Mouse (Mus musculus): ENCODE measurements around the gene Dennd4a. TPM values are rescaled to one million over a fixed set of nuclear protein-coding genes. Genes with fewer than 3 reads are reported as not detected.

The Dennd4a gene
- polyA plus RNA-seq, 1 experiment from 2014 or later, result 10.3 TPM

DNA sequence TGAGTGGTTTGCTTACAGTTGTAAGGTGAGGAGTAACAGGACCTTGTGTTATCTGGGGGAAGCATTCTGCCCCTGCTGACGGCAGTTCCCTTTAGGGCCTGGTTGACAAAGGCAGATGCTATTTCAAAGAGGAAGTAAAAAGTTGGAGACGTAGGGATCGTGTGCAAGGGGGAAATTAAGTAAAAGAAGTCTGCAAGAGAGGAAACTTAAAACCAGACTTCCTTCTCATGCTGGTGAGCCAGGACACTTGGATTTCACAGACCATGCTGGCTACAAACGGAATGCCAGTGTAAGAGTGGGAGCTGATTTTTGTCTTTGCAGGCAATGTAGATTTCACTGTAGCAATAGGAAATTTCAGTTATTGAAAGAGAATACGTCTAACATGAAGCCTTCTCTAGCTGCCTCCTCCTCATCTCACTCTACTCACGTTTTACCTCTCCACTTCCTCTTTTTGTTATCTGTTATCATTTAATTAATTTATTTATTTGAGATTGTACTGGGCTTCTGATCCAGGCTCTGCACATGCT is 19.0 kb downstream of the Dennd4a start:
- Histone ChIP-seq H3K36me3 (no peaks in the 10 kb centered on the region), H3K9ac (no peak overlapping the region), H3K27ac (no peak overlapping the region), H3K4me2 (replicated peaks) (no peak overlapping the region), H3K9me3 (replicated peaks) (no peaks in the 10 kb centered on the region), H3K4me1 (no peaks in the 10 kb centered on the region), H3K4me3 (no peak overlapping the region), H3K27me3 (no peaks in the 10 kb centered on the region)
- no peak for ATAC-seq (ENCODE audit: low FRiP score)
- 66% methylated on average over 6 of the region's 6 CpGs for WGBS

DNA sequence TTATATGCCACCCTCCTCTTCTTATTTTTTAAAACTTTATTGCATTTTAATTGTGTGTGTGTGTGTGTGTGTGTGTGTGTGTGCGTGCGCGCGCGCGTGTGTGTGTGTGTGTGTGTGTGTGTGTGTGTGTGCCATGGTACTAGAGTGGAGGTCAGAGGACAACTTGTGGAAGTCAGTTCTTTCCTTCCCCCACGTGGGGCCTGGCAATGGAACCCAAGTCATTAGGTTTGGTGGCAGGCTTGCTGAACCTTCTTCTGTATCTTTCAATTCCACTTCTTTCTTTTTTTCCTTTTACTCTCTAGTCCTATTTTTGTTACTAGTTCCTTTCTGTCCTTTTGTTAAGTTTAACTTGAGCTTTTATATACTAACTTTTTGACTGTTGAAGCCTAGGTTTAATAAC is 19.5 kb downstream of the Dennd4a start:
- no peak overlapping the region for H3K4me2 ChIP-seq (replicated peaks)
- H3K9ac ChIP-seq, result no peak overlapping the region
- no peaks in the 10 kb centered on the region for H3K36me3 ChIP-seq
- H3K9me3 ChIP-seq (replicated peaks), result no peaks in the 10 kb centered on the region
- WGBS, result 90% methylated on average over 7 of the region's 7 CpGs
- no peak for ATAC-seq (ENCODE audit: low FRiP score)
- no peaks in the 10 kb centered on the region for H3K27me3 ChIP-seq
- H3K4me3 ChIP-seq, result no peak overlapping the region
- H3K27ac ChIP-seq, result no peak overlapping the region
- H3K4me1 ChIP-seq, result no peaks in the 10 kb centered on the region

- H3K4me2 ChIP-seq (replicated peaks), result no peak overlapping the region
- H3K36me3 ChIP-seq, result no peaks in the 10 kb centered on the region
- H3K27ac ChIP-seq, result no peak overlapping the region
- WGBS, result 97% methylated on average over 2 of the region's 2 CpGs
- H3K4me3 ChIP-seq, result no peak overlapping the region
- no peaks in the 10 kb centered on the region for H3K4me1 ChIP-seq
- no peaks in the 10 kb centered on the region for H3K9me3 ChIP-seq (replicated peaks)
- no peaks in the 10 kb centered on the region for H3K27me3 ChIP-seq
- no peak for ATAC-seq (ENCODE audit: low FRiP score)
- H3K9ac ChIP-seq, result no peak overlapping the region
Measured at GRCm38 (mm10) chr9:64831760-64832159, 20.6 kb downstream of the Dennd4a start.

DNA sequence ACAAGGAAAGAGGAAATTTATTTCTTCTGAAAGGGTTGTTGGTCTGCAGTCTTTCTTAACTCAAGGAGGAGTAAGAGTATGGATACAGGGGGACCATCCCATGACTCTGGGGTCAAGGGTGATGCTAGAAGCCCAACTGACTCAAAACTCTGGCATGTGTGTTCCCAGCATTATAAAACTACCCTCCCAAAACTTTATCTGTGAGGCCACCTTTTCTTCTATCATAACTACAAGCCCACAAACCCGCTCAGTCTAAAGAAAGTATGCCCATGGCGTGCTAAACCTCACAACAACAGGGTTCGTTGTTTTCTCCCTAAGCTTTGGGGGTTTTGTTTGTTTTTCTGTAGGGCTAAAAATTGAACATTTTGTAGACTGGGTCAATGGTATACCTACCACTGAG is 23.3 kb downstream of the Dennd4a start:
- no peak overlapping the region for H3K4me3 ChIP-seq
- ATAC-seq (ENCODE audit: low FRiP score), result no peak
- H3K27ac ChIP-seq, result no peak overlapping the region
- H3K27me3 ChIP-seq, result no peaks in the 10 kb centered on the region
- H3K9me3 ChIP-seq (replicated peaks), result no peaks in the 10 kb centered on the region
- H3K9ac ChIP-seq, result no peak overlapping the region
- no peak overlapping the region for H3K4me2 ChIP-seq (replicated peaks)
- no peaks in the 10 kb centered on the region for H3K4me1 ChIP-seq
- H3K36me3 ChIP-seq, result no peaks in the 10 kb centered on the region
- WGBS, result 92% methylated on average over 3 of the region's 3 CpGs

DNA sequence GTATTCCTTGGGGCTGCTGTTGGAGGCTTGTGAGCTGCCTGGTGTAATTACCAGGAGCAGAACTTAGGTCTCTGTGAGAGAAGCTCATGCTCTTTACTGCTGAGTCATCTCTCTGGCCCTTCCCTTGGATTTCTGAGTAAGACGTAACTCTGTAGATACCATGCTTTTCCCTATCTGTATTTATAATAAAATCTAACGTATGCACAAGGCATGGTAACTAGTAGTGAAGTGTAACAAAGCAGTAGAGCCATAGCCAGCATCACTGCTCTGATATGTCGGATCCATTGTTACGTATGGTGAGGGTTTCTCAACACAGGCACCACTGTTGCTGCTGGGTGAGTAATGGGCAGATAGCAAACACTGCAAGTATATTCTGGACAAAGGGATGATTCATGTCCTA is 34.2 kb downstream of the Dennd4a start:
- H3K4me2 ChIP-seq (replicated peaks), result no peak overlapping the region
- no peaks in the 10 kb centered on the region for H3K4me1 ChIP-seq
- no peaks in the 10 kb centered on the region for H3K27me3 ChIP-seq
- no peak for ATAC-seq (ENCODE audit: low FRiP score)
- H3K27ac ChIP-seq, result no peak overlapping the region
- H3K4me3 ChIP-seq, result no peak overlapping the region
- H3K36me3 ChIP-seq, result 0 out of 2 replicates have a peak, but pooled peaks cover 7% of the 10 kb centered on the region
- WGBS, result 83% methylated on average over 4 of the region's 4 CpGs
- H3K9me3 ChIP-seq (replicated peaks), result no peaks in the 10 kb centered on the region
- no peak overlapping the region for H3K9ac ChIP-seq

GRCm38 (mm10) chr9:64849548-64849947 is 38.4 kb downstream of the Dennd4a start:
- Histone ChIP-seq H3K4me3 (no peak overlapping the region), H3K27ac (no peak overlapping the region), H3K4me1 (no peaks in the 10 kb centered on the region), H3K9me3 (replicated peaks) (no peaks in the 10 kb centered on the region), H3K27me3 (no peaks in the 10 kb centered on the region), H3K9ac (no peak overlapping the region), H3K36me3 (peaks cover 7% of the 10 kb centered on the region; the same call in 1 of the 2 replicates), H3K4me2 (replicated peaks) (no peak overlapping the region)
- no peak for ATAC-seq (ENCODE audit: low FRiP score)
- 83% methylated on average over 1 of the region's 1 CpGs for WGBS

DNA sequence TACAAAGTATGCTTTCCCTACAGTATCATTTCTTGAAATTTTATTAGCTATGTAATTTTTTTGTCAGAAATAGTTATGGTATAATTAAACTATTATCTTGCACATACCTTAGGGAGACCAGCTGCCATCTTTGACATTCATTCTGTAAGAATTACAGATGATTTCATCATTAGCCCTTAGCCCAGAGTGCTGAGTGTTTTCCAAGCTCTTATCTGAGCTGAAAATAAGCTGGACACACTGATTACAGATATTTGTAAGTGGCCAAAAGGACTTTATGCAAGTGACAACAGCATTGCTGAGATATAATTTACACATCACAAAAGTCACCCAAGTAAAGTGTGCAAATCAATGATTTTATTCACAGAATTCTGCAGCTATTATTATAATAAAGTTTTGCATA is 48.9 kb downstream of the Dennd4a start:
- H3K4me1 ChIP-seq, result no peaks in the 10 kb centered on the region
- no peak overlapping the region for H3K27ac ChIP-seq
- H3K4me3 ChIP-seq, result no peak overlapping the region
- no peak overlapping the region for H3K4me2 ChIP-seq (replicated peaks)
- no peaks in the 10 kb centered on the region for H3K27me3 ChIP-seq
- H3K9ac ChIP-seq, result no peak overlapping the region
- no peaks in the 10 kb centered on the region for H3K9me3 ChIP-seq (replicated peaks)
- peaks cover 10% of the 10 kb centered on the region for H3K36me3 ChIP-seq
- ATAC-seq (ENCODE audit: low FRiP score), result no peak

- Histone ChIP-seq H3K9me3 (replicated peaks) (no peaks in the 10 kb centered on the region), H3K4me1 (no peaks in the 10 kb centered on the region), H3K4me2 (replicated peaks) (no peak overlapping the region), H3K36me3 (peaks cover 10% of the 10 kb centered on the region), H3K9ac (no peak overlapping the region), H3K27me3 (no peaks in the 10 kb centered on the region), H3K27ac (no peak overlapping the region), H3K4me3 (no peak overlapping the region)
- ATAC-seq (ENCODE audit: low FRiP score), result no peak
- 86% methylated on average over 2 of the region's 2 CpGs for WGBS
Measured at GRCm38 (mm10) chr9:64862687-64863086, 51.5 kb downstream of the Dennd4a start.

DNA sequence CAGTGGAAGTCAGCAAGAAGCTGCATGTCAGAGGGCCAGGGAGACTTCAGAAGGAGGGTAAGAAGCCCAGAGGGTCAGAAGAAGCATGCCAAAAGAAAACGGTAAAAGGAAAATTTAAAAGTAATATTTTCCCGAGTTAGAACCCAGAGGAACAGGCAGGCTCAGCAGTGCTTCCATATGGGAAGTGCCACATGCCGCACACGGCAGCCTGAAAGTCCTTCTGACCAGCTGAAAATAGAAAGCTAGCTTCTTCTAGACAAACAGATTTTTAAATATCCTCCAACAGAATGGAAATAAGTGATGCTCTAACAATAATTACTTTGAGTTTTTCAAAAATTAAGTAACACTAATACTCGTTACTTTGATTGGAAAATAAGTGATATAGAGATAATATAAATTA is 74.9 kb downstream of the Dennd4a start:
- Histone ChIP-seq H3K27ac (no peak overlapping the region), H3K9ac (no peak overlapping the region), H3K4me3 (no peak overlapping the region), H3K27me3 (no peaks in the 10 kb centered on the region), H3K36me3 (peaks cover 8% of the 10 kb centered on the region; the same call in 1 of the 2 replicates), H3K4me1 (no peaks in the 10 kb centered on the region), H3K4me2 (replicated peaks) (no peak overlapping the region), H3K9me3 (replicated peaks) (no peaks in the 10 kb centered on the region)
- no peak for ATAC-seq (ENCODE audit: low FRiP score)
- WGBS, result 90% methylated on average over 5 of the region's 5 CpGs

DNA sequence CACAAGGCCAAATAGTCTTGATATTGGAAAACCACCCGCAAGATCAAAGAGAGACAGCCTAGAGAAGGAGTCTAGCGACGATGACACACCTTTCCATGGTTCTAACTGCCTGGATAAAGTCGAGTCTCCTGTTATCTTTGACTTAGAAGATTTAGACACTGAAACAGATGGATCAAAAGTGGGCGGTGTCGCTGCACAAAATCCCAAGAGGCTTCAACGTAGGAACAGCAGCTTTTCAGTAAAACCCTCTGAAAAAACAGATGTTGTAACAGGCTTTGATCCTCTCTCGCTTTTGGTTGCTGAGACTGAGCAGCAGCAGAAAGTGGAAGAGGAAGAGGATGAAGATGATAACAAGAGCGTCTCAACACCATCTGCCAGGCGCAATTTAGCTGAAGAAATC is 85.5 kb downstream of the Dennd4a start:
- Histone ChIP-seq H3K9me3 (replicated peaks) (no peaks in the 10 kb centered on the region), H3K27me3 (no peaks in the 10 kb centered on the region), H3K4me2 (replicated peaks) (no peak overlapping the region), H3K9ac (no peak overlapping the region), H3K27ac (no peak overlapping the region), H3K4me1 (no peaks in the 10 kb centered on the region), H3K36me3 (peaks cover 39% of the 10 kb centered on the region), H3K4me3 (no peak overlapping the region)
- ATAC-seq (ENCODE audit: low FRiP score), result no peak
- 86% methylated on average over 10 of the region's 10 CpGs for WGBS

- Histone ChIP-seq H3K9me3 (replicated peaks) (no peaks in the 10 kb centered on the region), H3K4me2 (replicated peaks) (no peak overlapping the region), H3K36me3 (peaks cover 30% of the 10 kb centered on the region), H3K9ac (no peak overlapping the region), H3K4me1 (no peaks in the 10 kb centered on the region), H3K4me3 (no peak overlapping the region), H3K27me3 (no peaks in the 10 kb centered on the region), H3K27ac (no peak overlapping the region)
- 53% methylated on average over 4 of the region's 4 CpGs for WGBS
- ATAC-seq (ENCODE audit: low FRiP score), result no peak
Measured at GRCm38 (mm10) chr9:64902866-64903265, 91.7 kb downstream of the Dennd4a start.

- no peaks in the 10 kb centered on the region for H3K4me1 ChIP-seq
- no peak overlapping the region for H3K4me3 ChIP-seq
- no peak overlapping the region for H3K27ac ChIP-seq
- no peak overlapping the region for H3K4me2 ChIP-seq (replicated peaks)
- H3K9me3 ChIP-seq (replicated peaks), result no peaks in the 10 kb centered on the region
- H3K36me3 ChIP-seq, result peaks cover 27% of the 10 kb centered on the region
- H3K9ac ChIP-seq, result no peak overlapping the region
- 74% methylated on average over 3 of the region's 3 CpGs for WGBS
- ATAC-seq (ENCODE audit: low FRiP score), result no peak
- H3K27me3 ChIP-seq, result no peaks in the 10 kb centered on the region
Measured at GRCm38 (mm10) chr9:64903386-64903785, 92.2 kb downstream of the Dennd4a start.

DNA sequence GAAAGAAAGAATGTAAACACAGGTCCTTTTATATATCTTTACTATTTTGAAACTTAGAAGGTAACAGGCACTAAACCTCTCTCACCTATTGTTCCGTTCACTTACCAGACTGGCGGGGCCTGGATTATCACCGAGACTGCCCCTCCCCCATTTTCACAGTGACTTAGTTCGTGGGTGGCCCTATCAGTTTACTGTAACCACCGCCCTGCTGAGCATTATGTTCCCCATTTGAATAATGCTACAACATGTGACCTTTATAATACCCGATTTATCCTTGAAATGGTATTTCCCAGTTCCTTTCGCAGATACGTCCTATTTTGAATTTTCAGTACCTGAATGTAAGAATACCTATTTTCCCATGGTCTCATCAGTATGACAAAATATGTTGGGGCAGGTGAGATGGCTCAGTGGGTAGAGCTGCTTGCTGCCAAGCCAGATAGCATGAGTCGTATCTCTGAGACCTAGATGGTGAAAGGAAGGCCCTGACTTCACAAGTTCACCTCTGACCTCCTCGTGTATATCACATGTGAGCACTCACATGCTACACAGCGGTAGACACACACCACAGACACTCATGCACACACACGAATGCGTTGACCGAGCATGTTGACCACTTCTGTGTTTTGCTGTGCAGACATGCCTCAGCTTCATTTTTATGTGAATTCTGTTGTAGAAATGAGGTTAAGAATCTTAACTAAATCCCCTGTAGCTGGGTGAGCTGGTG is 93.9 kb downstream of the Dennd4a start:
- H3K4me3 ChIP-seq, result no peak overlapping the region
- no peaks in the 10 kb centered on the region for H3K4me1 ChIP-seq
- H3K27ac ChIP-seq, result no peak overlapping the region
- H3K36me3 ChIP-seq, result peaks cover 22% of the 10 kb centered on the region
- H3K9ac ChIP-seq, result no peak overlapping the region
- no peaks in the 10 kb centered on the region for H3K9me3 ChIP-seq (replicated peaks)
- ATAC-seq (ENCODE audit: low FRiP score), result no peak
- H3K27me3 ChIP-seq, result no peaks in the 10 kb centered on the region
- WGBS, result 90% methylated on average over 14 of the region's 14 CpGs
- no peak overlapping the region for H3K4me2 ChIP-seq (replicated peaks)

Measured in hindbrain, embryonic 12.5 days (tissue).